Mouse (Mus musculus): ENCODE measurements around the gene Pakap. TPM values are rescaled to one million over a fixed set of nuclear protein-coding genes. Genes with fewer than 3 reads are reported as not detected.
A peak's percentile ranks its signal among the peaks of the same experiment; 100 is the strongest.

Pakap gene
- total RNA-seq, 2 experiments from 2014 or later, result not detected

DNA sequence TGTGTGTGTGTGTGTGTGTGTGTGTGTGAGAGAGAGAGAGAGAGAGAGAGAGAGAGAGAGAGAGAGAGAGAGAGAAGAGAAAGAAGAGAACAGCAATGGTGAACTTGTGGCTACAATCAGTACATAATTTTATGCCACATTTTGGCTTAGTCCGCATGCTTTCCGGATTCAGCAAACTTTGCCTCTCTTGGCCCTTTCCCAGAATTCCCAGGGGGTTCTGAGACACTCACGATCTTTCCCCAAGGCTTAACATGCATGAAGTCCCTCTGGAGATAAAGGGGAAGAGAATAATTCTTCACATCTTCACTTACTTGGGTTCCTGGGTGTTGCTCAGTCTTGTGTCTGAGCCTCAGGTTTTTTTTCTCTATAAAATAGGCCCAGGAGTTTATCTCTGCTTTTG, 2.2 kb downstream of the Pakap start:
- no peak for ATAC-seq (replicated peaks; ENCODE audit: poor library complexity)

- no peak for ATAC-seq (replicated peaks; ENCODE audit: poor library complexity)
Measured at GRCm38 (mm10) chr4:57574181-57574580, 6.2 kb downstream of the Pakap start.

- ATAC-seq (replicated peaks; ENCODE audit: poor library complexity), result no peak
Measured at GRCm38 (mm10) chr4:57574646-57575045, 6.7 kb downstream of the Pakap start.

- no peak for ATAC-seq (replicated peaks; ENCODE audit: poor library complexity)
Measured at GRCm38 (mm10) chr4:57575686-57576085, 7.7 kb downstream of the Pakap start.

DNA sequence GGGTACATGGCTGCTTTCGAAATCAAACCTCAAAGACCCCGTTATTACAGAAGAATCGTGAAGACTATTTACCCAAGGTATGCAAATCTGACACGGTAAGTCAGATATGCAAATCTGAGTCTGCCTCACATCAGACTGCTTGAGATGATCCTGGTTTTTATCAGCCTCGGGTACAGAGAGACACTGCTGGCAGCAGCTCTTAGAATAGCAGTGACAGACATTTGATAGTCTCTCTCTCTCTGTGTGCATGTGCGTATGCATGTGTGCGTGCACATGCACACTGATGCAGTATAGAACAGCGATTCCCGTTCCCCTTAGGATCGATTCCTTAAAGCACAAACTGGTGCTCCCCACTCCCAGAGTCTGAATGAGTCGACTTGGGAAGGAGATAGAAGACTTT, 8.1 kb downstream of the Pakap start:
- ATAC-seq (replicated peaks; ENCODE audit: poor library complexity), result no peak

DNA sequence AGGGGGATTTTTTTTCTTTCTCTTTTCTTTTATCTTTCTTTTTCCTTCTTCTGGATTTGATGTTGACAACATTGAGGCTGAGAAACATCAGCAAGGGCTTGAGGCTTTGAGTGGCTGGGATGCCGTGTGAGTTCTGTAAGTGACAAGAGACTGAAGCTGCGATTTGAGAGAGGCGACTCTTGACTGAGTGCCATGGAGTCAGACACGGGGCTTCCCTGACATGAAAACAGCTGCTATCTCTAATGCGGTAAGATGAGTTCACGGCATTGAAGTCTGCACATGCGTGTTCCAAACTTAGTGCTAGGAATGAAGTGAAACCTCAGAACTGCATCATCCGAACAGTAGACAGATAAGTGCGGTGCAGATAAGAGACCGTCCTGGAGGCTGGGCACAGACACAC, 11.7 kb downstream of the Pakap start:
- ATAC-seq (replicated peaks; ENCODE audit: poor library complexity), result no peak

DNA sequence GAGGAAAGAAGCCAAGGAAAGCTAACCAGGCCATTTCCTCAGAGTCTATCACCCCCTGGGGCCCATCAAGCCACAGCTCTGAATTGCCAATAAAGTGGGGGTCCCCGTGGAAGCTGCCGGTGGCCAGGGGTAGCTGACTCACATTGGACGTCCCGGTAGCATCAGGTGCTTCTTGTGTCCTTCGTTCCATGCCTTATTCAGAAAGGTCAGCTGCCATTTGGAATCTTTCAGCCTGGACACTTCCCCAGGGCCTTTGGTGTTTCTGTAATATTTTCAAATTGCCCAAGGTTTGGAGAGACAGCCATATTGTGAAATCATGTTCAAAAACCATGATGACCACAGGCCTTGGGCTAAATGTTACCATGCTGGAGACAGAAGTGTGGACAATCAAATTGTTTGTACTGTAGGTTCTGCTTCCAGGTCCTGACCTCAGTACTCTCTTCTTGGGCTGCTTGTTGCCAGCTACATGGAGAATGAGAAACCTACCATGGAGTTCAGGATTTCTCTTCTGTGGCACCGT, 17.4 kb downstream of the Pakap start:
- no peak for ATAC-seq (replicated peaks; ENCODE audit: poor library complexity)

DNA sequence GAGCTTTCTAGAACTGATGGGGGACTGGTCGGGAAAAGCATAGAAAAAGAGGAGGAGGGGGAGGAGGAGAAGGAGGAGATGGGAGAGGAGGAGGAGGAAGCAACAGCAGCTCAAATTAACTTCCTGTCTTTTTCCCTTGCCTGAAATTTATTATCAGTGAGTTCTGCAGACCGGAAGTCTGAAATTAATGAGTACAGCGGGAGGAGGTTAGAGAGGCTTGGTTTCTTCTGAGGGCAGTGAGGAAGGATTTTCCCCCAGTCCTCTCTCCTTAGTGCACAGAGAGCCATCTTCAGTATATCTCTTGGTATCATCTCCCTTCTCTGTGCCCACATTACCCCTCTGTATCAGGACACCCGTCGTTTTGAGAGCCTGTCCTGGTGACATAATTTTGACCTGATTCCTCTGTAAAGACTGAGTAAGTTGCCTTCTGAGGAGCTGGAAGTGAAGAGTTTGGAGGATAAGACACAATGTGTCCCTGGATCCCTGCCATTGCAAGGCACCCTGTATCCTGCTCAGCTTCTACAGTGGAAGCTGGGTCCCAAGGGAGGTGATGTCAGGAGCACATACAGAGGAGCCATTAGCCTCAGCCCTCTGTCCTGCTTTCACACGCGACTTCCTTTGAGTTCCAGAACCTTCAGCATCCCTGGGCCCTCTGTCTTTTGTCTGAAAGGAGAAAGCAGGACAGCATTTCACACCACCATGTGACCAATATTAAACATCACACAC, 19.1 kb downstream of the Pakap start:
- no peak for ATAC-seq (replicated peaks; ENCODE audit: poor library complexity)

DNA sequence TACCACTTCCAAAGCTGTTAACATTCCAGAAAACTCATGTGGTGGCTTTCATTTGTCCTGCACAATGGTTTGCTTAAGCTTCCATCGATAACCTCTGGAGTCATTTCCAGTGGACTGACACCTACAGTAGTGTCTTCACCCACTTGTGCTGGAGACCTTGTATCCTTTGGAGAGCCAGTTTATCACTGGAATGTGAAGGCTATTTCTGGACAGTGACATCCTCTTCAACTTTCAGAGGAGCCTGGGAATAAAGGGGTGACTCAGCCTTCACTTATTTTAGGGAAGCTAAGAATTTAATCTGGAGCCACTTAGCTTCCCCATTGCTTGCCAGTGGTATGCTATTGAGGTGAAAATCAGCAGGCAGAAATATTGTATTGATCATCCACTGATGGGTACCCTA, 20.4 kb downstream of the Pakap start:
- ATAC-seq (replicated peaks; ENCODE audit: poor library complexity), result no peak

DNA sequence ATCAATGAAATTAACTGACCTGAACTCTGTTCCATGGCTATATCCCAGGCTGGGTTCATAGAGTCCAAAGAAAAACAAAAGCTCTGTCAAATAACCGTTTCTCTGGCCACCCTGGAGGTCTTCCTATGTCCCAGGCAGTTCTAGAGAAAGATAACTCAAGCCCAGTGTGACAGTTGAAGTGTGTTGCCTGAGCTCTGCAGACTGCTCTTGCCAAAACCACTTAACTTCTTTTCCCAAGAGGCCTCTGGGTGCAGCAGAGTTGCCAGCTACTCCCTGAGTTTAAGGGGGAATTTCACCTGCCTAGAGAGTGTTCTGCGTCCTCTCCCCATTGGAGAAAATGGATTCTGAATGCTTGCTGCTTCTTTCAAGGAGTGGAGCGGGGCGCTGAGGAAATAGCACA, 24.8 kb downstream of the Pakap start:
- ATAC-seq (replicated peaks; ENCODE audit: poor library complexity), result no peak

GRCm38 (mm10) chr4:57599946-57600345, 32.0 kb downstream of the Pakap start:
- ATAC-seq (replicated peaks; ENCODE audit: poor library complexity), result no peak

DNA sequence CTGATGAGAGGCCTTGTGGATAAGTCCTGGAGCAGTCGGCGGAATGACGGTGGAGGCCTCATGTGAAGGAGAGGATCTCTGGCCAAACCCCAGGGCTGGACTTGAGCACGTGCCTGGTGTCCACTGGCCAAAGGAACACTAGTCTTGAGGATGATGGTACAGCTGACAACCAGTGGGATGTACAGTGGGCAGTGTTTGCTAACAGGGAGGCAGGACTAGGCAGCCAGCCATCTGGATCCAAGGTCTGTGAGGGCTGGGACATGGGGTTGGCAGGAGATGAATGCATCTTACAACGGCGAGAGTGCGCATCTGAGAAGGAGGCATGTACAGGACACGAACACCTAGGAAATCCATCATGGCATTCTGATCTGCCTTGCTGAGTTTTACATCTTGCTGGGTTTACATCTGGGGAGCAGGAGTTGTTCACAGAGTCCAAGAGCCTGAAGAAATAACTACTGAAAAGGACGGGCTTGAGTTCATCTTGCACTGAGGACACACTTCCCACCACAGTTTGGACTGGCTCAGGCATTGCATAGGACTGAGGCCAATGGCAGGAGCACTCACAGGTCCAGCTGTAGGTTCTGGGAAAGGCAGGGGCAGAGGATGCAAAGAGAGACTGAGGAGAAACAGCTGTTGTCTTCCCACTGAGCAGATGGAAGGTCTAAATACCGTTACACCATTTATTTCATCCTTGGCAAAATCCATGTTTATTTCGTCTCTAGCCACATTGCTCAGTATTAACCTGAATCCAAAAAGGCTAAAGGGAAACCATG, 32.9 kb downstream of the Pakap start:
- no peak for ATAC-seq (replicated peaks; ENCODE audit: poor library complexity)

- ATAC-seq (replicated peaks; ENCODE audit: poor library complexity), result no peak
Measured at GRCm38 (mm10) chr4:57601458-57601835, 33.5 kb downstream of the Pakap start.

GRCm38 (mm10) chr4:57601903-57602617, 34.1 kb downstream of the Pakap start:
- ATAC-seq (replicated peaks; ENCODE audit: poor library complexity), result no peak

GRCm38 (mm10) chr4:57606258-57606657, 38.3 kb downstream of the Pakap start:
- ATAC-seq (replicated peaks; ENCODE audit: poor library complexity), result no peak

DNA sequence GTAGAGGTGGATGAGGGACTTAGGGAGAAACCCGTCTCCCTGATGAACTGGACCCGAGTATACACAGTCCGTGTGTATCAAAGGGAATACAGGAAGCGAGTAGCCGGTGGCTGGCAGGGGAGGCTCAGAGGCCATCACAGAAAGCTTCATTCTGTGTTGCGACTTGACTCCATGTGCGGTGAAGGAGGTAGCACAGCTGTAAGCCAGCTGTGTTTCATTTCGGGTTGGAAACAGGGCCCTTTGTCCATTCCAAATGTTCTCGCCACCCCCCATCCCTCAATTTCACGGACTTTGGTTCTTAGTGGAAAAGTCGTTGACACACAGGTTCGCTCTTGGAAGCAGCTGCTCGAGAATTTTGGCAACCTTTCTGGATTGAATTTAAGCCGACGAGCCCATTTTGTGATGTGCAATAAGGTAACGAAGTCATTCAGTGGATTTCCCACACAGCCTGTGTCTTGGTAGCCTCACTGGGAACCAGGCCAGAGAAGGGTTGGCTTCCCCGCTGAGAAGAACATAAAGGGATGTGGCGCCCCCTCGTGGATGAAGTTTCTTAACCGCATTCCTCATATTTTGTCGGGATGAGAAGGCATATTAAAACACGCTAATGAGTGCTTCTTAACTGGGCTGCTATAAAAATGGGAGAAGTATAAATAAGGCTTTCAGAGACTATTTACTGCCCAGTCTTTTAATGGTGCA, 39.4 kb downstream of the Pakap start:
- peak; percentile 66 for ATAC-seq (replicated peaks; ENCODE audit: poor library complexity)

GRCm38 (mm10) chr4:57611303-57612077, 43.5 kb downstream of the Pakap start:
- ATAC-seq (replicated peaks; ENCODE audit: poor library complexity), result no peak

DNA sequence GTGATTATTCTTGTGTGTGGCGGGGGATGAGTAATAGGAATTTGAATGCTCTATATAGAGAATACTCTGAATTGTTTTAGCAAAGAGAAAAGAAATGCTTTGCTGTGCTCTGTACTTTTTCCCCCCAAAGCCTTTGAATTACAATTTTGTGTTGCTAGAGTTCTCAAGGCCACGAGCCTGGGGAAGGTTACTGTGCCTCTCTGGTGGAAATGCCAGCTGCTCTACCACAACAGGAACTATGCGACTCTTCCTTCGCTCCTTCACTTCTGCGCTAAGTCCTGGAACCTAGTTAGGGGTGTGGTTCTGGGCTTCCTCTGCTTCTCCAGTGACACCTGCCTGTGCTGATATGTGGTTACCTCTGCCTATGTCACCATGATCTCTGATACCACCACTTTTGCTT, 44.7 kb downstream of the Pakap start:
- no peak for ATAC-seq (replicated peaks; ENCODE audit: poor library complexity)

DNA sequence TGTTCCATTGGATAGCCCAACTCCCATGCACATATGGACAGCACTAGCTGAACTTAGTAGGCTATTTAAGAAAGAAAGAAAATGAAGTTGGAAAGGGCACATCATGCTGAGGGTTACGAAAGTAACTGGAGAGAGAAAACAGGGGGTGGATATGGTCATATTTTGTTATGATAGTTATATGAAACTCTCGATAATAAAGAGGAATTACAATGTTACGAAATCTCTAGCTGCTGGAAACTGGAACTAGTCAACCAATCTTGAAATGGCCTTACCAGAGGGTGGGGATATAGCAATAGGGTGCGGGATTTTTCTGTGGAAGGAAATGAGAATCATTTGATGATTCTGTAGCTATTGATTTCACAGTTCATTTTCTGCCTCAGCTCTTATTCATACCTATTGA, 46.7 kb downstream of the Pakap start:
- ATAC-seq (replicated peaks; ENCODE audit: poor library complexity), result no peak; the same call in 1 of the 2 replicates

- ATAC-seq (replicated peaks; ENCODE audit: poor library complexity), result no peak
Measured at GRCm38 (mm10) chr4:57618743-57619142, 50.8 kb downstream of the Pakap start.
